Mouse (Mus musculus) forebrain, postnatal 0 days (tissue): ENCODE measurements around the gene Cep350. TPM values are rescaled to one million over a fixed set of nuclear protein-coding genes. Genes with fewer than 3 reads are reported as not detected.
A peak's percentile ranks its signal among the peaks of the same experiment; 100 is the strongest.
"Not testable (repeated sequence)": the region's sequence is repeated elsewhere in the genome, so short reads cannot be mapped to it uniquely, and the experiment has no call there.

ENCODE experiments used
- ATAC-seq: fragments of 200-750 bp; cut with Nextera tagmentation; 2 replicates; pipeline ENCODE4 v1.8.0; 2017; ENCODE audit warnings: mild to moderate bottlenecking, moderate library complexity
- DNase-seq: peaks from one replicate; pipeline ENCODE4 v3.0.0-alpha.2; 2015
- H3K27ac ChIP-seq: fragments of 300-500 bp; sonication (generic); 2 replicates; pipeline ENCODE4 v1.5.1; 2014; ENCODE audit warnings: low read depth, mild to moderate bottlenecking, antibody characterized with exemption, low read length, moderate library complexity, mixed read lengths
- H3K27me3 ChIP-seq: fragments of 300-500 bp; sonication (generic); 2 replicates; pipeline ENCODE4 v1.6.1; 2014; ENCODE audit warnings: mild to moderate bottlenecking, low read length, mixed read lengths; ENCODE audit not compliant: insufficient read depth
- H3K36me3 ChIP-seq: fragments of 300-500 bp; sonication (generic); 2 replicates; pipeline ENCODE4 v1.6.1; 2014; ENCODE audit warnings: mild to moderate bottlenecking, moderate library complexity; ENCODE audit not compliant: insufficient read depth
- H3K4me1 ChIP-seq: fragments of 300-500 bp; sonication (generic); 2 replicates; pipeline ENCODE4 v1.6.1; 2014; ENCODE audit warnings: antibody characterized with exemption; ENCODE audit not compliant: insufficient read depth
- H3K4me2 ChIP-seq: fragments of 300-500 bp; sonication (generic); 2 replicates; pipeline ENCODE4 v1.6.1; 2014; ENCODE audit warnings: low read depth, mild to moderate bottlenecking, moderate library complexity
- H3K4me3 ChIP-seq: fragments of 300-500 bp; sonication (generic); 2 replicates; pipeline ENCODE4 v1.5.1; 2014; ENCODE audit warnings: low read depth, low read length, mixed read lengths
- H3K9ac ChIP-seq: fragments of 300-500 bp; sonication (generic); 2 replicates; pipeline ENCODE4 v1.6.1; 2014; ENCODE audit warnings: mild to moderate bottlenecking
- H3K9me3 ChIP-seq: fragments of 300-500 bp; sonication (generic); 2 replicates; pipeline ENCODE4 v1.6.1; 2016; ENCODE audit warnings: low read length
- CTCF ChIP-seq: sonication (generic); IDR thresholded peaks from 2 replicates; pipeline ENCODE4 v1.5.1; 2016; ENCODE audit warnings: antibody characterized with exemption, control low read depth, low read depth
- WGBS: fragments of 180-500 bp; shearing (Covaris S2); extraction: QIAGEN DNeasy Blood & Tissue Kit; methylation state at CpG from one replicate; pipeline ENCODE4 v1.1.7; 2014; 5-methylcytosine and 5-hydroxymethylcytosine counted together
- polyA plus RNA-seq: library from polyadenylated mRNA; unstranded; fragments of >200 nt; fragmentation: Nextera tagmentation; extraction: Ambion mirVana; gene quantifications from 2 replicates; pipeline ENCODE4 v1.2.1, GENCODE M21; 2015
- total RNA-seq: library from RNA; depleted of rRNA; stranded (reverse); fragments of >200 nt; gene quantifications from 2 replicates; pipeline ENCODE4 v1.2.3, GENCODE M21; 2014

The Cep350 gene
- total and polyA plus RNA-seq, 2 experiments from 2014 or later, result 10.1 to 34.1 TPM

DNA sequence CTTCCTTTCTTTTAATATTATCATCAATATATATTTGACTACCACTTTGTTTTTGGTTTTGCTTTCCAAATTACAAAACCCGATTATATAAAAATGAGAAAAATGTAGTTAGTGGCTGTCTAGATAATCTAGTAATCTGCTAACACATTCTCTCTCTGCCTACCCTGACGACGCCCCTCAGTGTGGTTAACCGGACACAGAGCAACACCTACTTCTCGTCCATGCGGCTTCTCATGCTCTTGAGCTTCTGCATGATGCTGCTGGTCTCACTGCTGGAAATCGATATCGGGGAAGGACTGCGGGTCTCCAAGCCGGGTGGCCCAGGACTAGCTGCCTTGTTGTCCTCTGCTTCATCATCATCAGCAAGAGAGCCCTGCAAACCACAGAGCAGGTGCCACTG lies 78.7 kb downstream of the Cep350 start:
- DNase-seq (no peak), ATAC-seq (no peak)
- no peaks in the 10 kb centered on the region for H3K4me1 ChIP-seq
- H3K36me3 ChIP-seq, result peaks cover 60% of the 10 kb centered on the region
- no peaks in the 10 kb centered on the region for H3K9me3 ChIP-seq
- no peaks in the 10 kb centered on the region for H3K27me3 ChIP-seq
- H3K4me3 ChIP-seq, result no peak overlapping the region
- H3K9ac ChIP-seq, result no peak overlapping the region
- no peak overlapping the region for H3K4me2 ChIP-seq
- no peak overlapping the region for H3K27ac ChIP-seq
- 94% methylated on average over 10 of the region's 10 CpGs for WGBS
- no peak for TF ChIP-seq CTCF

DNA sequence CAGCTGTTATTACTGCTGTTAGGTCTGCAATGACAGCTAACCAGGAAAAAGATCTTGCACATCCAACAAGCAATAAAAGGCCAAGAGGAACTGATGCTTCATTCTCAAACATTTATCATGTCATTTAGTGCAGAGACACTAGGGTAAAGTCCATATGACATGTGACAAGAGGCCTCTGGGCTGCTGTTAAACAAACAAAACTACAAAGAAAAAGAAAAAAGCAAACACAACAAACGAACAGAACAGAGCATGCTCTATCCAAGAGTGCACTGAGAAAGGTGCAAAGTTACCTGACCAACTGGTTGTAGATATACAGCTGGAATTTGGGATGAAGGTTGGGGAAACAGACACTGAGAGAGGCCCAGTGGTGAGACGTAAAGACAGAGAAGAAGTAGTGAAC lies 86.2 kb downstream of the Cep350 start:
- Histone ChIP-seq H3K9me3 (no peaks in the 10 kb centered on the region), H3K27me3 (no peaks in the 10 kb centered on the region), H3K4me2 (no peak overlapping the region), H3K4me1 (no peaks in the 10 kb centered on the region), H3K4me3 (no peak overlapping the region), H3K27ac (no peak overlapping the region), H3K9ac (no peak overlapping the region), H3K36me3 (peaks cover 45% of the 10 kb centered on the region)
- DNase-seq (no peak), ATAC-seq (no peak)
- 84% methylated on average over 2 of the region's 2 CpGs for WGBS
- no peak for TF ChIP-seq CTCF

- ATAC-seq, H3K27me3 ChIP-seq, DNase-seq, H3K9me3 ChIP-seq, H3K4me3 ChIP-seq, H3K27ac ChIP-seq, H3K4me2 ChIP-seq, H3K9ac ChIP-seq, H3K4me1 ChIP-seq: not testable (repeated sequence)
- WGBS, result 83% methylated on average over 3 of the region's 3 CpGs
- peaks cover 53% of the 10 kb centered on the region for H3K36me3 ChIP-seq
Measured at GRCm38 (mm10) chr1:155882646-155883231, 90.3 kb downstream of the Cep350 start.

DNA sequence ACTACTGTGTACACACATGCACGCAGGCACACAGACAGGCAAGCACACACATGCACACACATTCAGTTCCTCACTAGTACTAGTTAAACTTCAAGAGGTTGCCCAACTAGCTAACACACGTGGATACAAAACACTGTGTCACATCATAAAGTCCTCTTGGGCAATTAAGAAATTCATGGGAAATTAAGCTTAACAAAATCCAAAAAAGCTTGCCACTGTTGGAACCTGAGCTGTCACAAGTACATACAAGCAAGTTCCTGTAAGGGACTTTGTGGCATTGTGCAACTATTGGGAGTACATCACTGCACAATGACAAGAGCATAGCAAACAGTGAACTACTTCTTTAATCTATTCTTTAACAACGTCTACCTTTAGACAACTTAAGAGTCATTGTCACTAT lies 93.5 kb downstream of the Cep350 start:
- no peaks in the 10 kb centered on the region for H3K27me3 ChIP-seq
- whole genome bisulfite sequencing, result 84% methylated on average over 3 of the region's 3 CpGs
- TF ChIP-seq CTCF, result no peak
- no peak overlapping the region for H3K27ac ChIP-seq
- H3K4me1 ChIP-seq, result no peaks in the 10 kb centered on the region
- peaks cover 55% of the 10 kb centered on the region for H3K36me3 ChIP-seq
- no peak overlapping the region for H3K9ac ChIP-seq
- H3K4me2 ChIP-seq, result no peak overlapping the region
- ATAC-seq (no peak), DNase-seq (no peak)
- no peak overlapping the region for H3K4me3 ChIP-seq
- H3K9me3 ChIP-seq, result no peaks in the 10 kb centered on the region

GRCm38 (mm10) chr1:155862967-155863366 lies 110.1 kb downstream of the Cep350 start:
- H3K36me3 ChIP-seq, result peaks cover 58% of the 10 kb centered on the region
- TF ChIP-seq CTCF, result peak; percentile 49
- no peaks in the 10 kb centered on the region for H3K9me3 ChIP-seq
- no peaks in the 10 kb centered on the region for H3K27me3 ChIP-seq
- no peak overlapping the region for H3K4me3 ChIP-seq
- H3K27ac ChIP-seq, result no peak overlapping the region
- WGBS, result 70% methylated on average over 4 of the region's 4 CpGs
- H3K9ac ChIP-seq, result no peak overlapping the region
- no peak overlapping the region for H3K4me2 ChIP-seq
- no peaks in the 10 kb centered on the region for H3K4me1 ChIP-seq
- no peak for ATAC-seq
- no peak for DNase-seq

DNA sequence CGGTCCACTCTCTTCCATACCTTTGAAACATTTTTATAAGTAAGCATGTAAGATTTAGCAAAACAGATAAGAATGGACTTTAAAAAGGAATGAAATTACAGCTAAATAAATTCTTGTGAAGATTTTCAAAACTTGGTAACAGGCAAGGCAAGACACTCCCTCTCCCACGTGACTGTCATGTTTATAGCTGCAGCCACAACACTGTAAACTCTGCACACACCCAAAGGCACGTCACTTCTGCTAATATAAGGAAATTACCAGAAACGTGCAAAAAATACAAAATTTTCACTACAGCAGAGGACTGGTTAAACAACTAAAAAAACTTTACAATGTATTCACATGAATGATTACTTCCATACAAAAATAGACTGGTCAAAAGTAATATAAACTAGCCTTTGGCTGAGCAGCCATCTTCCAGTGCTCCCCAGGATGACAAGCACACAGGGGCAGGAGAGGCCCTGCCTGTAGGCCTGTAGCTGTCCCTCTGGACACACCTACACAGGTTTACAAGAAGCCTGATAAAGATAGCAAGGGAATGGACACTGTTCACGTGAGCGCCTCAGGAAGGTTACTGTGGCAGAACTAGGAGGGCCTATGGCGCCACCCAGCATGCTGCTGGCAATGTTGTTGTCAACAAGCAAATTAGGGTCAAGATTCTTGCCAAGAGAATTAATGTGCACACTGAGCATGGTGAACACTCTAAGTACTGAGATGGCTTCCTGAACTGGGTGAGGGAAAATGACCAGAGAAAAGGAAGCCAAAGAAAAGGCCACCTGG lies 117.9 kb downstream of the Cep350 start:
- TF ChIP-seq CTCF, result no peak
- Histone ChIP-seq H3K9me3 (no peaks in the 10 kb centered on the region), H3K9ac (no peak overlapping the region), H3K4me2 (no peak overlapping the region), H3K36me3 (peaks cover 45% of the 10 kb centered on the region), H3K27ac (no peak overlapping the region), H3K27me3 (no peaks in the 10 kb centered on the region), H3K4me1 (no peaks in the 10 kb centered on the region), H3K4me3 (no peak overlapping the region)
- DNase-seq (no peak), ATAC-seq (no peak)
- 77% methylated on average over 7 of the region's 7 CpGs for WGBS

DNA sequence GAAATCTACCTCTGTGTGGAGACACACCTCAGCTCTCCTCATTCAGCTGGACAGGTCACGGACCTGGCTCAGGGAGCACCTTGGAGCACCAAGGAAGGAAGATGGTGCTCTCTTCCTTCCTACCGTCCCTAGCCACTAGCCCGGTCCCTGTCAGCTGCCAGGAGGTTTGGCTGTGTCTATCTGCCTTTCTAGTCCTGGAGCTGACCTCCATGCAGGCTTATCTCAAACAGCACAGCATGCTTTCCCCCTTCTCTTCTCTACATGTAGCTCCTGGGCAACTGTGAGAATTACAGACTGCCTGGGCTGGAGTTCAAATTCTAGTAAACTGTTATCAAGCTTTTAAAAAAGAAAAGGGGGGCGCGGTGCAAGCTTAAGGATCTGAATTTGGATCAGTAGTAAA lies 120.0 kb downstream of the Cep350 start:
- Histone ChIP-seq H3K27me3 (no peaks in the 10 kb centered on the region), H3K9ac (no peak overlapping the region), H3K4me3 (no peak overlapping the region), H3K27ac (no peak overlapping the region), H3K9me3 (no peaks in the 10 kb centered on the region), H3K36me3 (peaks cover 42% of the 10 kb centered on the region), H3K4me2 (no peak overlapping the region), H3K4me1 (no peaks in the 10 kb centered on the region)
- DNase-seq, result no peak
- 97% methylated on average over 5 of the region's 5 CpGs for WGBS
- TF ChIP-seq CTCF, result no peak
- no peak for ATAC-seq
